Mouse (Mus musculus) heart, embryonic 10.5 days (tissue): ENCODE measurements around the gene Crmp1. TPM values are rescaled to one million over a fixed set of nuclear protein-coding genes. Genes with fewer than 3 reads are reported as not detected.

Experiments used
- DNase-seq: peaks from one replicate; pipeline ENCODE4 v3.0.0-alpha.2; 2017; ENCODE audit warnings: low spot score
- H3K27ac ChIP-seq: fragments of 300-500 bp; sonication (generic); 2 replicates; pipeline ENCODE4 v1.5.1; 2016; ENCODE audit warnings: mild to moderate bottlenecking
- H3K27me3 ChIP-seq: fragments of 300-500 bp; sonication (generic); 2 replicates; pipeline ENCODE4 v1.6.1; 2016; ENCODE audit warnings: mild to moderate bottlenecking; ENCODE audit not compliant: poor library complexity, insufficient read depth, severe bottlenecking
- H3K36me3 ChIP-seq: fragments of 300-500 bp; sonication (generic); 2 replicates; pipeline ENCODE4 v1.6.1; 2016; ENCODE audit warnings: mild to moderate bottlenecking, moderate library complexity
- H3K4me1 ChIP-seq: fragments of 300-500 bp; sonication (generic); 2 replicates; pipeline ENCODE4 v1.6.1; 2016; ENCODE audit warnings: mild to moderate bottlenecking
- H3K4me3 ChIP-seq: fragments of 300-500 bp; sonication (generic); 2 replicates; pipeline ENCODE4 v1.5.1; 2016; ENCODE audit warnings: mild to moderate bottlenecking, moderate library complexity
- H3K9me3 ChIP-seq: fragments of 300-500 bp; sonication (generic); 2 replicates; pipeline ENCODE4 v1.6.1; 2016; ENCODE audit warnings: mild to moderate bottlenecking, moderate library complexity
- WGBS: fragments of 180-500 bp; shearing (Covaris S2); methylation state at CpG from one replicate; pipeline ENCODE4 v1.1.7; 2016; 5-methylcytosine and 5-hydroxymethylcytosine counted together
- polyA plus RNA-seq: library from polyadenylated mRNA; unstranded; fragments of >200 nt; fragmentation: Nextera tagmentation; extraction: Ambion mirVana; gene quantifications from 2 replicates; pipeline ENCODE4 v1.2.1, GENCODE M21; 2016

The Crmp1 gene
- polyA plus RNA-seq, result 17.7 and 25.2 TPM in 2 replicates

DNA sequence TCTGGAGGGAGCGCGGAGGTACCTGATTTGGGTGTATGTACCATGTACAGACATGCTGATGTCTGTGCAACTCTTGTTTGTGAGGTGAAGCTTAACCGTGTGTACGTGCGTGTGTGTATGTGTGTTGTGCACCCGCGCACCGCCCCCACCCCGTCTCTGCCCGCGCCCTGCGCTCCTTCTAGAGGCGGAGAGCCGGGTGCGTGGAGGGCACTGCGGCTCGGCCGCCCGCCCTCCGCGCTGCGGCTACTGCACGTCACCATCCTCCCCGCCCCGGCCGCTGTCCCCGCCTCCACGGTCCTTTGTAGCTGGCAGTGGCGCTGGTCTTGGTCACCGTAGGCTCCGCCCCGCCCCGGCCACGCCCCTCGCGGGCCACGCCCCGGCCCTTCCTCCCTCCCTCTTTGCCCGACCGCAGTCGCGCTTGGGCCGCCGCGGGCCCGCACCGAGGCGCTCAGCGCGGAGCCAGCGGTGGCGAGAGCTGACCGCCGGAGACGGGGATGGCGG is at the start of gene Crmp1:
Gene Crmp1 (plus strand): TSS at position 290 of the 501 bp plus-strand sequence.
- Histone ChIP-seq H3K27ac (no peak within 1 kb of the TSS), H3K9me3 (no peaks in the 10 kb centered on the region), H3K27me3 (peaks cover 78% of the 10 kb centered on the region), H3K4me1 (peaks cover 37% of the 10 kb centered on the region), H3K4me3 (peak within 1 kb of the TSS; percentile 58), H3K36me3 (no peaks in the 10 kb centered on the region)
- WGBS, result 2% methylated on average over 56 of the region's 56 CpGs
- peak; percentile 91 for DNase-seq

DNA sequence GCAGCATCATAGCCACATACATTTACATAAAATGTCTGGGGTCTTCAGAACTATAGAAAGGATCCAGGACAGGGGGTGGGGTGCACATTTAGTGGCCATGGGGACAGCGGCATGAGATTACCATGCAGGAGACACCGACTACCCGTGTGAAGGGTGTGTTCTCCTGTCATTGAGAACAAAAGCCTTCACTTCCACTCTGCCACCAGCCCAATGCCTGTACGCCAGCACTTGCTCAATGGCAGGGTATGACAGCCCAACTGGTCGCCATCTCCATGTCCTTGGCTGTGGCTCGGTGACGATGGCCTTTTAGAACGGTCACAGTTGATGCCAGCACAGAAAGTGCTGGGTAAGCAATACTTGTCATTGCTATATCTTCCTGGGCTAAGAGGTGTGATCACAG is 45.5 kb upstream of the Crmp1 start:
- Histone ChIP-seq H3K36me3 (no peaks in the 10 kb centered on the region), H3K9me3 (no peaks in the 10 kb centered on the region), H3K27ac (no peak overlapping the region), H3K27me3 (peaks cover 43% of the 10 kb centered on the region), H3K4me1 (peaks cover 33% of the 10 kb centered on the region), H3K4me3 (no peak overlapping the region)
- 87% methylated on average over 8 of the region's 8 CpGs for WGBS
- no peak for DNase-seq

GRCm38 (mm10) chr5:37196666-37197250 is 45.0 kb upstream of the Crmp1 start:
- WGBS, result 62% methylated on average over 10 of the region's 10 CpGs
- DNase-seq, result no peak
- Histone ChIP-seq H3K9me3 (no peaks in the 10 kb centered on the region), H3K27me3 (peaks cover 41% of the 10 kb centered on the region), H3K36me3 (no peaks in the 10 kb centered on the region), H3K4me1 (peaks cover 33% of the 10 kb centered on the region), H3K4me3 (no peak overlapping the region), H3K27ac (no peak overlapping the region)

DNA sequence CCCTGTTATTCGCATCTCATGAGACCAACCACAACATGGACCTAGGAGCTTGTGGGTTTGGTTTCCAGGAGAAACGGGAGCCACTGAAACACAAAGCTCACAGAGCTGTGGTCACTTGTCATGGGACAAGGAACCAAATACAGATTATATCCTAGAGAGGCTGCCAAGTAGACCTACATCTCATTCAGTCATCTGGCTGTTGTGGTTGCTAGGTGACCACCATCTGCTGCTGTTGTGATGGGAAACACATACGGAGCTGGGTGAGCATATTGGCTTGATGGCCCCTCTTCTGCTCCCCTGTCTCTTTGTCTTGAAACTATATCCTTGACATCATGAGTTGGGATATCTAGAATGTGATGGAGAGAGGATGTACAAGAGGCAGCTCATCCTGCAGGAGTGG is 44.3 kb upstream of the Crmp1 start:
- no peaks in the 10 kb centered on the region for H3K9me3 ChIP-seq
- no peak overlapping the region for H3K27ac ChIP-seq
- H3K27me3 ChIP-seq, result peaks cover 36% of the 10 kb centered on the region
- WGBS, result 77% methylated on average over 3 of the region's 3 CpGs
- no peak overlapping the region for H3K4me3 ChIP-seq
- H3K4me1 ChIP-seq, result peaks cover 33% of the 10 kb centered on the region
- no peaks in the 10 kb centered on the region for H3K36me3 ChIP-seq
- DNase-seq, result no peak

DNA sequence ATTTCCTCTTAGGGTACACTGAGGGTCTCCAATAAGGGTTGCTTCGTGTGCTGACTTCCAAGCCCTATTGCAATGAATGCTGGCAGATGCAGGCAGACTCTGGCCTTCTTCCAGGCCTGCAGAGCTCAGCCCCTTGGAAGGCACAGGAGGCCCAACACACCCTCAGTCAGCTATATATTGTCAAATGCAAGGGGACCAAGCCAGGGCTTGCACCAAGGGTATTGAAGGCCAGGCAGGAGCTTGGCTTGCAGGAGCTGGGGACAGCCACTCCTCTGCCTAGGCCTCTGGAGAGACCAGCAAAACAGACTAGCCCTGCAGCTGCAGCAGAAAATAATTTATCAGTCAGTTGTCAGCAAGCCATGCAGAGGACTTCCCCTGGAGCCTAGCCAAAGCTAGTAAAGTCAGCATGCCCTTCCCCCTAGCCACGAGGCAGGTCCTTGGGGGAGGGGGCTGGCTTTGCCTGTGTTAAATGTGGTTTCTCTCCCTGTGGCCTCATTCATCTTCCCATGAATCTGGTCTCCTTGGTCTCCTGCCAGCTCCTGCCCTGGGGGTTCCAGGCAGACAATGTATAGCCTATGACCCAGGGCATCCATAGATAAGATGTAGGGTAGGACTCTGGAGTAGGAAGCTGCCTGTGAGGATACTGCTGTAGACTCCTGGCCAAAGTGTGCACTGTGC is 43.6 kb upstream of the Crmp1 start:
- peaks cover 36% of the 10 kb centered on the region for H3K27me3 ChIP-seq
- no peaks in the 10 kb centered on the region for H3K9me3 ChIP-seq
- WGBS, result 40% methylated on average over 2 of the region's 2 CpGs
- no peaks in the 10 kb centered on the region for H3K36me3 ChIP-seq
- DNase-seq, result no peak
- H3K4me1 ChIP-seq, result peaks cover 33% of the 10 kb centered on the region
- H3K4me3 ChIP-seq, result no peak overlapping the region
- H3K27ac ChIP-seq, result no peak overlapping the region; the same call in 1 of the 2 replicates

DNA sequence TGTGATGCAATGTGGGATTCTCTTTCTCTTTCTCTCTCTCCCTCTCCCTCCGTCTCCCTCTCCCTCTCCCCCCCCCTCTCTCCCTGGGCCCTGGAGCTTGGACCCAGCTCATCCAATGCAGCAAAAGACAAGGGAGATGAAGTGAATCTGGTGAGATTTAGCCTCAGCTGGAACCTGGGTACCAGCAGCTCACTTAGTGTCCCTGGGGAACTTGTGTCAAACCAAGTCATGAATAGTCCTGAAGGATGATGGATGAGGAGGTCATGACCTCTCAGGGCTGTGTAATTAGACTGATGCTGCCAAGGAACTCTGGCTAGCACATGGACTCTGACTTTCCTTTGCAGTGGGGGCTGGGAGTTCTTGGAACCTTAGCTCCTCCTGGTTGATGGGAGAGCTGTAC is 39.5 kb upstream of the Crmp1 start:
- 53% methylated on average over 1 of the region's 1 CpGs for WGBS
- peaks cover 7% of the 10 kb centered on the region; the same call in 1 of the 2 replicates for H3K27me3 ChIP-seq
- H3K9me3 ChIP-seq, result no peaks in the 10 kb centered on the region

DNA sequence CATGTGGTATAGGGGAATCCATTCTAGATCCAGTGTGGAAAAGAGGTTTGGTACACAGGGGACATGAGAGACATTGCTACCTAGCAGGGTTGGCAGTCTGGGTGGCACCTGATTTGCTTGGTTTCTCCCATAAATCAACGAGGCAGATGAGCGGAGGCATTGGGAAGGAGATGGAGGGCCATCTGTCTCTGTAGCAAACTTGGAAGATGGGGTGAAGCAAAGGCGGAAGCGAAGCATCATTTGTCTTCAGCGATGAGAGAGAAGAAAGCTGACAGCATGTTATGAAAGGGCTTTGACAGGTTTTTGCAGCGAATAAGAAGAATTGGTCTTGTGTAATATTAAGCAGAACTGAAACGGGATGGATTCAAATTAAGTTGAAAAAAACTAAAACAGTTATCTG is 36.9 kb upstream of the Crmp1 start:
- WGBS, result 83% methylated on average over 7 of the region's 7 CpGs
- H3K27me3 ChIP-seq, result peaks cover under 1% of the 10 kb centered on the region; the same call in 1 of the 2 replicates
- H3K36me3 ChIP-seq, result no peaks in the 10 kb centered on the region
- DNase-seq, result no peak
- no peak overlapping the region for H3K27ac ChIP-seq
- H3K4me1 ChIP-seq, result no peaks in the 10 kb centered on the region
- no peak overlapping the region for H3K4me3 ChIP-seq
- no peaks in the 10 kb centered on the region for H3K9me3 ChIP-seq

More for the DNA sequence above, 39.5 kb upstream of the Crmp1 start:
- H3K27ac ChIP-seq, result no peak overlapping the region
- no peaks in the 10 kb centered on the region for H3K36me3 ChIP-seq
- peaks cover 21% of the 10 kb centered on the region for H3K4me1 ChIP-seq
- DNase-seq, result no peak
- no peak overlapping the region for H3K4me3 ChIP-seq

GRCm38 (mm10) chr5:37205420-37205819 is 36.3 kb upstream of the Crmp1 start:
- no peak for DNase-seq
- H3K4me3 ChIP-seq, result no peak overlapping the region
- H3K27ac ChIP-seq, result no peak overlapping the region
- H3K36me3 ChIP-seq, result no peaks in the 10 kb centered on the region
- no peaks in the 10 kb centered on the region for H3K9me3 ChIP-seq
- WGBS, result 59% methylated on average over 1 of the region's 1 CpGs
- H3K27me3 ChIP-seq, result no peaks in the 10 kb centered on the region; the same call in 1 of the 2 replicates
- H3K4me1 ChIP-seq, result no peaks in the 10 kb centered on the region

GRCm38 (mm10) chr5:37206364-37206763 is 35.4 kb upstream of the Crmp1 start:
- Histone ChIP-seq H3K4me3 (no peak overlapping the region), H3K36me3 (no peaks in the 10 kb centered on the region), H3K4me1 (no peaks in the 10 kb centered on the region), H3K9me3 (no peaks in the 10 kb centered on the region), H3K27ac (no peak overlapping the region), H3K27me3 (no peaks in the 10 kb centered on the region; the same call in 1 of the 2 replicates)
- DNase-seq, result no peak
- 58% methylated on average over 2 of the region's 2 CpGs for WGBS

GRCm38 (mm10) chr5:37212938-37213708 is 28.6 kb upstream of the Crmp1 start:
- Histone ChIP-seq H3K27ac (no peak overlapping the region), H3K36me3 (no peaks in the 10 kb centered on the region), H3K4me1 (no peaks in the 10 kb centered on the region), H3K4me3 (no peak overlapping the region), H3K27me3 (no peaks in the 10 kb centered on the region), H3K9me3 (no peaks in the 10 kb centered on the region)
- WGBS, result 84% methylated on average over 9 of the region's 9 CpGs
- DNase-seq, result no peak

DNA sequence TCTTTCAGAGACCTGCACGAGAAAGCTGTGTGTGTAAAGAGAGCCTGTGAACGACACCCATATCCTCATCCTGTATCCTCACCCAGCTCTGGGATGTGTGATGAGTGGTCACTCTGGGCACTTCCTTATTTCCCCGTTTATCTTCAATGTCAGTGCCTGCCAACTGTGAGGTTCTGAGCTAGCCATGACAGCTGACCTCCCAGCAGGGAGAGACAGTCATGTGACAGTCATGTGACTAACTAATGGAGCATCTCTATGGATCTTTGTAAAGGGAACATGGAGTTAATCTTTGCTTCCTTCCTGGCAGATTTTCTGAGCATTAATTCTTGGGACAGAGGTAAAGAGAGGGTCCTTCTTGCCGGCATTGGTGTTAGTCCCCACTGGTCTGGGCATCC is 28.0 kb upstream of the Crmp1 start:
- Histone ChIP-seq H3K9me3 (no peaks in the 10 kb centered on the region), H3K4me1 (no peaks in the 10 kb centered on the region), H3K36me3 (no peaks in the 10 kb centered on the region), H3K4me3 (no peak overlapping the region), H3K27ac (no peak overlapping the region), H3K27me3 (no peaks in the 10 kb centered on the region)
- DNase-seq, result no peak
- WGBS, result 73% methylated on average over 4 of the region's 4 CpGs

DNA sequence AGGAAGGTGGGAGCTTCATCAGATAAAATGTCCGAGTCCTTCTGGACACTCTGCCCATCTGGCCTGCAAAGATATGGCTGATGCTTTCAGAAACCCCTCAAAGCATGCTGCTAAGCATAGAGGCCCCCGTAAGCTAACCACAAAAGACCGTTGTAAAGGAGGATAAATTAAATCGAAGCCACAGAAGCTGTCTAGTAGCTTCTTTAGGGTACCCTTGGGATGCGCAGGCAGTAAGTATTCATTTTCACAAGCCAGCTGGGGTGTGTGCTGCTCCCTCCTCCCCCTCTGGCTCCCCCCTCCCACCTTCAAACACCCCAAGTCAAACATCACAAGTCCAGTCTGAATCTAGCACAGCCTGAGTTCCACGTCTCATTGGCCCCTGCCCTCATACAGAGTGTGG is 27.1 kb upstream of the Crmp1 start:
- no peaks in the 10 kb centered on the region for H3K4me1 ChIP-seq
- H3K36me3 ChIP-seq, result no peaks in the 10 kb centered on the region
- H3K9me3 ChIP-seq, result no peaks in the 10 kb centered on the region
- no peak overlapping the region for H3K4me3 ChIP-seq
- H3K27ac ChIP-seq, result no peak overlapping the region
- no peak for DNase-seq
- WGBS, result 81% methylated on average over 6 of the region's 6 CpGs
- H3K27me3 ChIP-seq, result no peaks in the 10 kb centered on the region

GRCm38 (mm10) chr5:37215276-37215675 is 26.5 kb upstream of the Crmp1 start:
- Histone ChIP-seq H3K9me3 (no peaks in the 10 kb centered on the region), H3K27ac (no peak overlapping the region), H3K36me3 (no peaks in the 10 kb centered on the region), H3K4me3 (no peak overlapping the region), H3K4me1 (no peaks in the 10 kb centered on the region), H3K27me3 (no peaks in the 10 kb centered on the region)
- DNase-seq, result no peak
- 87% methylated on average over 7 of the region's 7 CpGs for WGBS
